Mouse (Mus musculus) 3134 (cell line): ENCODE data around the gene Naa80.
A peak's percentile ranks its signal among the peaks of the same experiment; 100 is the strongest.

Source experiments
- DNase-seq: peaks from one replicate; pipeline ENCODE4 v3.0.0-alpha.2; 2011; ENCODE audit warnings: low spot score; ENCODE audit not compliant: insufficient read length; ENCODE audit errors: extremely low read depth

Naa80 gene

DNA sequence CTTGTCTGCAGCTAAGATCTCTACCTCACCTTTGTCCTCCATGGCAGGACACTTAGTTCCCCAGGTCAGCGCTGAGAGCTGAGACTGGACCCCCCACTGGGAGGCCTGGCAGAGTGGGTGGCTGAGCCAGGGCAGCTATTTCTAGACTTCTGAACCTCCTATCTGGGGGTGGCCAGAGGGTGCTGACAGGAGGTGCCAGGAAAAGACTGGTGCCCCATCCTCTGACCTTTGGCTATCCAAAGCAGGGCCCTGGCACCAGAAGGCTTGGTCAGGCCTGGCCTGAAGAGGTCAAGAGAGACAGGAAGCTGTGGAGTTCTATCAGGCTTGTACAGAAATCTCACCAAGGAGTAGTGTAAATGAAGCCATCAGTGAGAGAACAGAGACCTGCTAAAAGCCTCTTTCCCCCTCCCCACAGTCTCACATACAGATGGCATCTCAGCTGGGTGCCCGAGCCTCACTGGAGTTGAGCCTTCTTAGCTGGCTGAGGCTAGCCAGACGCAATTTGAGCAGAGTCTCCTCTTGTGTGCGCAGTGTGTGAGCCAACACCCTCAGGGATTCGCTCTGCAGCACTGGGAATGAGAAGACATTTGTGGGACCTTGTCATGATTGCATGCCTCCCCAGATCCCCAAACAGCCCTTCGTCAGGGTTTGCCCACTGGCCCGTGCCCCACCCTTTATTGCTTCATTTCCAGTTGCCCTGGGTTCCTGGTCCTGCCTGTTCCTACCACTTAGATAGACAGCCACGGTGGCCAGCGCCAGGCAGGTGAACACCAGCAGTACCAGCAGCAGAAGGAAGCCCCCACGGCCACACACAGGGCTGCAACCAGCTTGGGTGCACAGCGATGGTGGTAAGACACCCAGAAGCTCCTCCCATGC is 14.7 kb downstream of the Naa80 start:
- DNase-seq = no peak

DNA sequence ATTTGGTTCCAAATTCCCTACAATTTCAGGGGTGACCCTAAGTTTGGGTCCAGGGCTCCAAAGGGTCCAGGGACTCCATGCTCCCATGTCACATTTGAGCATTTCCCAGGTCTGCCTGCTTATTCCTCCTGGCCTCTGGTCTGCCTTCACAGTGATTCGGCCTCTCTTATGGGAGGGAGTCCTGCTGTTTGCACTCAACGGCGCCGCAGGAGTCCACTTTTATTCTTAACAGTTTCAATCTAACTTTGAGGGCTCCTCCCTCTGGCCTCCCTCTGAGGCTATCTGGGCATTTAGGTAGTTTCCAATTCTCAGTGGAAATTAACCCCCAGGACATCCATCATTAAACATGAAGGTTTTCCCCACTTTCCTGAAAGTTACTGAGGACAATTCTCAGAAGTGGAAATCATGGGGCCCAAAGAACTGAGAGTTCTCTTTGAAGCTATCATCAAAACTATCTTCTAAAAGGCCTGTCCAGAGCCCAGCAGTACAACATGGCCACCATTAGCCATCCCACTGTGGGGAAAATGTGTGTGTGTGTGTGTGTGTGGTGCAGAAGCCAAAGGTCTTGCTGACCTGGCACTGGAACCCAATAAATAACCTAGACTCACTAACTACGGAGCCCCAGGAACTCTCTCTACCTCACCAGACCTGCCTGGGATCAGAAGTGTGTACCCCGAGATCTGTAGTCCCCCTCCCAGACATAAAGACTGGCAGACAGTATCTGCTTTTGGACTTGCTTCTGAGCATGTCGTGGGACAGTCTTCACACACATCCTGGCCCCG is 15.8 kb downstream of the Naa80 start:
- DNase-seq = no peak

DNA sequence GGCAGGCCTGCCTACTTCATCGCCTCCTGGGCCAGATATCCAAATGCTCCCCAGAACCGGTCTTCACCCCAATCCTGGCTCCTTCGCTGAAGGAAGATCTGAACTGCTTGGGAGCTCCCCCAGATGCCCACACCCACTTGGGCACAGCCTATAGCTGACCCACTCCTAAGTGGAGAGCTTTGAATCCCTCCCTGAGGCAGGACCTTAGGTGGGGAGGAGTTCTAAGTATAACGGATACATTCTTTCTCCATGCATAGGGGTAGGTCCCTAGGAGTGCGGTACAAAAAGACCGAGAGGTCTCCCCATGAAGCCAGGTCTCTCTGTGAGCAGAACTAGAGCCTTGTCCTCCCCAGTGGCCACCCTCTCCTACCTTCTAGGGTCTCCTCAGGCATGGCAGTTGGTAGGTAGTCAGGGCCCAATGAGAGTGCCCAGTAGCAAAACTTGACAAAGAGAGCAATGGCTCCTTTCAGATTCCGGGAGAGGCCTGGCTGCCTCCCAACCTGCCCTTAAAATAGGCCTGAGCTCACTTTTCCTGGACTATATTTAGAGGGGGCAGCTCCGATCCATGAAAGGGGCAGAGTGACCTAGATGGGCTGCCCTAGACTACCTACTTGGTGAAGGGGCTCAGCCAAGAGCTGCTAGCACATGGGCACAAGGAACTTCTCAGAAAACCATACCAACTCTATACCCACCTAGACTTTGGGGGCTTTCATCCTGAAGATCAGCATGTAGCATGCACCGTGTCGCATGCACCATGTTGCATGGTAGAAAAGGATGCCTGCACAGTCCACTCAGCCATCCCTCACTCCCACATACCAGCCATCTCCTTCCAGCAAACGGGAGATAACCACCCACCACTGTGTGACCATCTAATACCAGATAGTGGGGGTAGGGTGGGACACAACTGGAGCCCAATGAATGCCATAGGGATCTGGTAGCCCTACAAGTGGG is 18.2 kb downstream of the Naa80 start:
- no peak for DNase-seq

DNA sequence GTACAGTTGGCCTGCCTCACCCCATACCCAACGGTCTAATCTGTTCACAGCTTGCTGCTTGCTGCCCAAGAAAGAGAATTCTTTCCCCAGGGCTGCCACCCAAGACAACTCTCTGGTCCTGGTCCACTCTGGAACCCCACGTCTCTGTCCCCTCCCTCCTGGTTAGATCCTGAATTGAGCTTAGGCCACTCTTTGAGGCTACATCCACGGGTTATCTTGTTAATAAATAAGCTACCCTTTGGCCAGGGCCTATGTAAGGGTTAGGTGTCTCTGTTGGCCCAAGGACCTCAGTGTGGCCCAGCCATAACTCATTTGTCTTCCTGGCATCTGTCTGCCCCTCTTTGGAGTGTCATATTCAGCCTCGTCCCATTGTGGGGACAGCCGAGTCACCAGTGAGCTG is 19.7 kb downstream of the Naa80 start:
- DNase-seq = no peak

DNA sequence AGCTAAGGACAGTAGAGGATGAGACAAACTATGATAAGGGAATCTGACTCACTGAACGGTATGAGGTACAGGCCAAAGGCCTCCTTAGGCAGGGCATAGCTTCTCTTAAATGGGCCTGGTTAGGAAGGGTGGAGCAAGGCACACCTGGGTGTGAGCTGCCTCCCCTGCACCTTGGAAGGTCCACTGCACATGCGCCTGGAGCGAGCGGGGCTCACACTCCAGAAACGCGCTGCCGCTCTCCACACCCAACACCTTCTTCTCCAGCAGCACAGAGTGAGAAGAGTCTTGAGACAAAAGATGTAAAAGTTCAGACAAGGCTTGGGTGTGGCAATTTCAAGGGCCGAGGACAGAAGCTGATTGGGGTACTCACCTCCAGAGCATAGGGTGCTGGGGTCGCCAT is 20.7 kb downstream of the Naa80 start:
- DNase-seq = no peak

DNA sequence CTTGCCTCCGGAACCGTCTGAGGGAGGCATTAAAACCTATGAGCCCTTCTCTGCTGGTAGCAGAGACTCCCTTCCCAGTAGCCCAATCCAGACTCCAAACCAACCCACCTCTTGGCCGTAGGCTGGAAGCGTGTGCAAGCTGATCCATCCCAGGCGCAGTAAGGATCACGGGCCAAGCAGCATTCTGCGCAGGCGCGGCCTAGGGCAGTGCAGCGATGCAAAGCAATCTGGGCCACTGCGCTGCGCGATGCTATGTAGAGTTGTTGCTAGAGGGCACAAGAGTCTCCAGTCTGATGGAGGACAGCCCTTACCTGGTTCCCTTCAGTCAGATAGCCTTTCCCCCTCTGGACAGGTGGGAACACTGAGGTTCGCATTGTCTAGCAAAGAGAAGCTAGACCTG is 21.2 kb downstream of the Naa80 start:
- no peak for DNase-seq

DNA sequence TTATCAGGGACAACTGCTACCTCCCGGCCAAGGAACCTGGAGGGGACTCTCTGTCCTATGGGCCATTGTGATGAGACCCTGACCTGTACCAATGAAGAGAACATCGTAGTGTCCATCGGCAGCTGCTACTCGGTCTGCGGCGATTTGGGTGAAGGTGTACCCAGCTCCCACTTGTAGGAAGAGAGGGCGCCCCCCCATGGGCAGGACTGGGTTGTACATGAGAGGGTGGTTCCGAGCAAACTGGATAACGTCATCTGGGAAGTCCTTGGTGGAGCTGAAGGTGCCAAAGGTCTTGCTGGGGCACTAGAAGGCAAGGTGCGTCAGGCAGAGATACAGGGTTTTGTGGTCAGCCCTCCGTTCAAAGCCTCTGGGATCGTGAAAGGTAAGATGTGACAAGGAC is 22.1 kb downstream of the Naa80 start:
- DNase-seq = no peak

DNA sequence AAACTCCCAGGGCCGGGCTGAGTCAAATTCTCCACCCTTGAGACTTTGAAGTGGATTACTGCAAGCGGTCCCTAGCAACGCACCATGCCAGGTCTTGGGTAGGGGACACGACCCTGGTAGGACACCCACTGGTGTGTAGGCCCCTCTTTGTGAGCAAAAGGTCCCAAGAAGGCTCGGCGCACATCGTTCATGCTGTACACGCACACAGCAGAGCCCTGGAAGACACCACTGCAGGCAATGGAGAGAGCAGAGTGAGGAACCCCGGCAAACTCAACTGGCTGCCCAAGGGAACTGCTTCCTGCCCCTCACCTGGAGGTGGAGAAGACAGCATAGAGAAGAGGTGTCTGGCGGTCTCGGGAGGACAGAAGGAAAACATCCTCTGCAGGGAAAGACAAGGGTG is 22.6 kb downstream of the Naa80 start:
- DNase-seq = no peak

DNA sequence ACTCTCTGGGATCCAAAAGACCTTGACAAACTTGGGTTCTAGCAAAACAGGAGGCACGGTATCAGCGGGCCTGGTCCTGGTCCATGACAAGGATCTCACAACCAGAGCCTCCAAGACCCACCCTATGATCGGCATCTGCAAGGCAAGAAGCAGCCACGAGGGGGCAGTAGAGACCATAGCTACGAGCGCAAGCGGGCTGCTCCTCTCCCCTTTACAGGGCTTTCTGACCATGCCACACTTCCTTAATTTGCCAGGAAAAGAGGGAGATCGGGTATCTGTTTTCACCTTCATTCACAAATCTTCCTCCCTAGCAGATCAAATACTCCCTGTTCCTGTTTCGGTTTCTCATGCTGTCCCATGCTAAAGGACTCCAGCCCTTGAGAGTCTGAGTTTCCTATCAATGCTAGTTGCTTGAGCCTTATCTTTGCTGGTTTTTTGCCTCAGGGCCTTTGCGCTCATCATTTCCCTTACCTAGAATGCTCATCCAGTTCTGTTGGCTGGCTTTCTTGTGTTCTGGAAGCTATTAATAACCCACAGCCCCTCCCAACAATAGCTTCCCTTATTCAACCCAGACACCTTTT is 23.5 kb downstream of the Naa80 start:
- peak; percentile 62 for DNase-seq

DNA sequence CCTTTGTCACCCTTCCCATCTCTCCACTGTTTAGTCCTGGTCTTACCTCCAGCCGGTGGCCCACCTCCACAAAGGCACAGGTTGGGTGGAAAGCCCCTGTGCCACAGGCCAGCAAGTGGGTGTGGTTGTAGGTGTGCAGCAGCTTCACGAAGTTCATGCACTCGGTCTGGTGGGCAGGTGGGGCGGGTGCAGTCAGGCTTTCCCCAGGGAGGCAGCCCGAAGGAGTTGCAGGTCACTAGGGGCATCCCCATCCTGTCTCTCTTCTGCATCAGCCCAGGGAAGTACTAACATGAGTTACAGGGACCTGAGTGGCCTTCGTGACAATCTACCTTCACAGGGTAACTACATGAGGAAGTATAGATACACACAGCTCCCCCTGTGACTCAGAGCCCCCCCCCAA is 24.6 kb downstream of the Naa80 start:
- DNase-seq = no peak

DNA sequence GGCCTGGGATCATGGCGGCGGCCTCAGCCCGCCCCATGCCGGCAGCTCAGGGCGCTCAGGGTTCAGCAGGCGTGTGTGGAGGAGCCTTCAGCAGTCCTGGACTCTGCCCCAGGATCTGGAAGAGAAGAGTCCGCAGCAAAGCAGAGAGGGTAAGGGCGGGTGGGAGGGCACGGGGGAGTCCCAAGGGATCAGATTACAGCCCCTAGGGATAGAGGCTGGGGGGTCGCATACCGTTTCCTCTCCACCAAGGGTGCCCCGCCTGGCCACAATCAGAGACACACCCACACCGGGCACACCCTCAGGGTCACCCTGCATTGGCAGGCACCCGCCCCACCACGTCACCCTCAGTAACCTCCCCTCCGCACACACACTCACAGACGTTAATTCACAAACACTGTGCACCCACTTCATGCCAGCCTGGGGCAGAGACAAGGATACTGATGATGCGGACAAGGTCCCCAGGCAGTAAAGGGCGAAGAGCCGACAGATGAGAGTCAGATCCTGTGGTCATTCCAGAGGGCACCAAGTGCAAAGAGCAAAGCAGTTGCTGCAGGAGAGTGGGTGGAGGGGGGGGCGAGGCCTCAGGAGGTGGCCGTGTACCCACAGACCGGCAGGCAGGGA is 26.5 kb downstream of the Naa80 start:
- peak; percentile 73 for DNase-seq

DNA sequence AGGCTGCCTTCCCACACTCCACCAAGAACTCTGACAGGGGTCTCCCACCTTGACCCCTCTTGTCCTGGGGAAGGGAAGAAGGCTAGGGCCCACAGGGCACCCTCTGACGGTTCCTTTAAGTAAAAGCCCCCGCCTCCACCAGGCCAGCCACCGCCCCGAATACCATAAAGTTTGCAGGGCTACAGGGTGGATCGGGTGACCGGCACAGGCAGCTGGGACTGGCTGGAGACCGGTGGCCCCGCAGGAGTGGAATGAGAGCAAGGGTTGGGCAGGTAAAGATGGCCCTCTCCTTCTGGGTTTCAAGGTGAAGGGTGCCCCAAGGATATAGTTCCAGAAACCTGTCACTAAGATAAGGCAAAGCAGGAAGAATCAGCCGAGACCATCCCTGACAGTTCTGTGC is 27.9 kb downstream of the Naa80 start:
- DNase-seq = no peak

DNA sequence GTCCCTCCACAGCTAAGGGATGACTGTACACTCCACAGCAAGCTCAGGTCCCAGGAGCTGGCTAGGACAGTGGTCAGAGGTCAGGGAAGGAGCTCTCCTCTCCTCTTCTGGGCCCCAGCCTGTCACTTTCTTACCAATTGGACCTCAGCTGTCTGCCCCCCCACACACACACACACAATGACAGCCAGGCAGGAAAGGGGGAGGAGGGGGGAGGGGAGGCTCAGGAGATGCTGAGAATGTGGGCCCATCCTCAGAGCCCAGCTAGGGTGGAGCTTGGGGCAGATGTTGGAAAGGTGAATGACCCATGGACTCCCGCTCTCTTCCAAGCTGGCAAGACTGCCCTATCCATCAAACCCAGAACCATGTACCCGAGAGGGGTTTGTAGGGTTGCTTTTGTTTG is 28.3 kb downstream of the Naa80 start:
- DNase-seq = no peak

DNA sequence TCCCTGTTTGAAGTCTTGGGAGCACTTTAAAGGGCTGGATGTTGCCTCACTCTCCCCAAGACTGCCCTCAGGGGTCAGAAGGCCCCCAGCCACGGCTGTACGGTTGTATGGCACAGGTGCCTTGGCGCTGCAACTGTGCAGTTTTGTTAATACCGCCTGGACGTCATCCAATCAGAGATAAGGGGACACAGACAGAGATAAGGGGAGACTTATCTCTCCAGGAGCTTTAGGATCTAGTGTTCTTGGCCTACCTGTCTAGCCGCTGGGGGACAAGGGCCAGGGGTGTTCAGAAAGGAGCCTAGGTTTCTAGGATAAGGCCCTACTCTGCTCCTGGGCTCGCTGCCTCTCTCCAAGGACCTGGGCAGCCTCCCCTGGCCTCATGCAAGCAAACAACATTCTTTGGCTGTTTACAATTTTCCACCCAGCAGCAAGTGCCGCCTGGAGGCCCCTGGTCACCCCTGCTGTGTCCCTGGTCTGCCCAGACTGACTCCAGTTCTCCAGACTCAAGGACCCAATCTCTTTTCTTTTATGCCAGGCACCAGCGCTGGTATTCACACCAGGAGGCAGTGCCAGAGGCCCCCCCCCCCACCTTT is 29.1 kb downstream of the Naa80 start:
- DNase-seq = no peak

DNA sequence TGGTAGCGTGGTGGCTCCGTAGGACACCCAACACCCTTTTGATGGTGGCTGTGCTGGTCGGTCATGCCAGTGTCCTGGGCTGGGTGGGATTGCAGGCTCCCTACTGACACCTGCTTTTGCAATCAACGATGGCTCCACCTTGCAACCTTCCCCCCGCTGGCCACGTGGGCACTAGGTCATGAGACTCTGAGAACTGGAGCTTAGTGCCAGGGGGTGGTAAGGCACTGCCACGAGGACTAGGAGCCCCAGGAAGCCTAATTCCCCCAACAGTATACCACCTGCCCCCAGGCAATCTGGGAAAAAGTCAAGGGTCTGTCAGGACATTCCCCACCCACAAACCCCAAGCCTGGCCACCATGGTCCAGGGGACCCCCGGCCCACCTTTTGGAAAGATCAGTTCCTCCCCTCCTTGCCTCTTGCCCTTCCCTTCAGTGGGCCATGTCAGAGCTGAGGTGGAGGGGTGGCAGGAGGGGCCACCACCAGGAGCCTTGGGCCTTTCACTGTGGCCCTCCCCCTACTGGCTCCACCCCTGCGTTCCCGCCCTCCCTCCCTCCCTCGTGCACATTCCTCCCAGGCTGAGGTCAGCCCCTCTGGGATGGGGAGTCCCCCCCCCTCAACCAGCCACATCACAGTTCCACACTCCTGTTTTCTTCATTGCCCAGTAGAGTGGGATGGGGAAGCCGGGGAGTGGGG is 30.2 kb downstream of the Naa80 start, which contains the start of gene Sema3b:
TSS of gene Sema3b (minus strand) at position 489 of the 692 bp plus-strand sequence.
- DNase-seq = peak; percentile 44

DNA sequence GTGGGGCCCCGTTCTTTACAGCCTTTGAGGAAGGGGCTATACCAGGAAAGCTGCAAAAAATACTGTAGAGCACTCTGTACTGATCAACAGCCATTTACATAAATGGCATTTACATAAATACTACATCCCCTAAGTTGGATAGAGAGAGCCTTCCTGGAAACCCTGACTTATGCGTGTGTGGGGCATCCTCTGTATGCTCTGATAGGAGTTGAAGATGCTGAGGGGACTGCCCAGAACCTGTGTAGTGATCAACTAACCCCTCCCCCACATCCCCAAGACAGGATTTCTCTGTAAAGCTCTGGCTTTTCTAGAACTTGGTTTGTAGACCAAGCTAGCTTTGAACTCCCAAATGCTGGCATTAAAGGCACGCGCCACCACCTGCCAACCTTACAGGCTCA is 30.7 kb downstream of the Naa80 start:
- DNase-seq = no peak

DNA sequence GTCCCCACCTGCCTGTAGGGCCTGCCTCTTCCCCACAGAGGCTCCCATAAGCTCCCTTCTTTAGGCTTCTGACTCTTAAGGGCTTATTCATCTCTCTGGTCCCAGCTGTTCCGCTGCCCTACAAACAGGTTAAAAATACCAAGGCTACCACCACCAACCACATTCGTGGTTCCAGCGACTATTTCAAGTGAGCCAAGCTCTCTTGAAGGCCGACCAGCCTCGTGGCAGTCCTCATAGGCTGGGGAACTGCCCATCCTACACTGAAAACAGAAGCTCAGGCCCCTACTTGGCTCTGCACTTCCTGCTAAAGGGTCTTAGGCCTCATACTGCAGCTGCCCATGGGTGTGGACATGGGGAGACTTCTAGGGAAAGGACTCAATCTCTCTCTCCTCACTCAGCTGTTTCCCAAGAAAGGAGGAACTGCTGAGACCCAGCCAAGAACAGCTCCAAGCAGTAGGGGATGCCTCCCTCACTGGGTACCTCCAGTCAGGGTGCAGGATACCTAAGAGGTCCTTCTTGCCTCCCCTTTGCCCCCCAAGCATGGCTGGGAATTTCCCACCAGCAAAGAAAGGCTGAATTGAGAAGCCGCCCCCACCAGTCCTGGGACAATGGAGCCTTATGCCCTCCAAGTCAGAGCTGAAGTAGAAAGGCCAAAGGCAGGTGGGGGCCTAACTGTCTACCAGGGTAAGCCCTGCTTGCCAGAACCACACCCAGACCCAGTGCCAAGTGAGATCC is 32.9 kb downstream of the Naa80 start:
- no peak for DNase-seq

DNA sequence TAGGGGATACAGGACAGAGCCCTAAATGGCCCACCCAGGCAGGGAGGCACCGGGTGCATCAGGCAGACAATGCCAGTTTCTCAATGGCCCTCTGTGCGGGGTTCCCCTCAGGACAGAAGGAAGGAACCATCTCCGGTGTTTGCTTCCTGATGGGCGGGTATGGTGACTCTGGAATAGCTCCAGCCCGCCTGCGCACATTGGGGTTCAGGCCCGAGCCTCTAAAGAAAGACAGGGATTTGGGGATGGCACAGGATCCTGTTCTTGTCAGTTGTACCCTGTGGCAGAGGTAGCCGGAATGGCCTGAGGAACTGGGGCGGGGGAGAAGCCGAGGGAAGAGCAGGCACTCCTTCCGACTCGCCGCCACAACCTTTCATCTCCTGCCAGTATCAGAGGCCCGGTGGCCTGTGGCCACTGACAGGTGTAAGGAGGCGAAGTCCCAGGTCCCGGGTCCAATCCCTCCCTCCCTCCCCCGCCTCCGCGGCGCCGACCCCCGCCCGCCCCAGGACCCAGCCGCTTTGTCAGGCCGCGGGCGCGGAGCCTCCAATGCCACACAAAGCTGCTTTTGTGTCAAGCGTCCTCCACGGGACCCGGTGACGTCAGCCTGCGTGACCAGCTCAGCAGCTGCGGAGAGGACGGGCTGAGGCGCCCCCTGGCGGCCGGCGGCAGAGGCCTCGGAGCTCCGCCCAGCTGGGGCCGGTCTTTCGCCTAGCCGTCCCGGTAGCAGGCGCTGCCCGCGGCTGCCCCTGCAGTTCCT is 33.7 kb downstream of the Naa80 start:
- DNase-seq = peak; percentile 98
